Mouse (Mus musculus) cerebellum, adult (tissue): ENCODE measurements at regions not wholly inside any gene's neighbourhood (a gene's known extent, or its start where the extent isn't known, plus 50 kb on each side); places are given as distances from the start of the nearest gene placed in this dataset.

Experiments used
- ATAC-seq: cut with Nextera tagmentation; 2 replicates; pipeline ENCODE4 v1.9.2; 2017; ENCODE audit warnings: mild to moderate bottlenecking, moderate library complexity, mixed read lengths; ENCODE audit not compliant: insufficient number of reproducible peaks, low FRiP score, low TSS enrichment

- ATAC-seq: no peak
Measured at GRCm38 (mm10) chr13:112062024-112062423, 226.2 kb upstream of the Ankrd55 start.

- ATAC-seq: no peak
Measured at GRCm38 (mm10) chr13:112063409-112064111, 224.7 kb upstream of the Ankrd55 start.

DNA sequence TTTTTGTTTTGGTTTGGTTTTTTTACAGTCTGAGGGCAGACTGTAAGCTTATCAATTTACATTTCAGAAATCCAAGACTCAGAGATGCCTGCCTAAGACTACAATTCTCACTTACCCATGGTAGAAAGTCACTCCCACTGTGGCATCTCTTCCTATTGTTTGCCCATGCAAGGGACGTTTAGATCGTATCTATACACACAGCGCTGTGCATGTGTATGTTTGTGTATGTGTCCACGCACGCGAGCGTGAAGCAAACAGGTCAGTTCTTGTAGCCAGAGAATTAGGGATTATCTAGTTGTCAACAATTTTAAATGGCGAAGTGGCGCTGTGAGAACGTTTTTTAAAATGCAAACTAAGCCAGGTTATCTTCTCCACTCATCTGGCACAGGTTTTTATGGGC, 223.6 kb upstream of the Ankrd55 start:
- ATAC-seq: no peak

- no peak for ATAC-seq
Measured at GRCm38 (mm10) chr13:112067066-112067847, 221.0 kb upstream of the Ankrd55 start.

- no peak for ATAC-seq
Measured at GRCm38 (mm10) chr13:112070757-112071156, 217.5 kb upstream of the Ankrd55 start.

DNA sequence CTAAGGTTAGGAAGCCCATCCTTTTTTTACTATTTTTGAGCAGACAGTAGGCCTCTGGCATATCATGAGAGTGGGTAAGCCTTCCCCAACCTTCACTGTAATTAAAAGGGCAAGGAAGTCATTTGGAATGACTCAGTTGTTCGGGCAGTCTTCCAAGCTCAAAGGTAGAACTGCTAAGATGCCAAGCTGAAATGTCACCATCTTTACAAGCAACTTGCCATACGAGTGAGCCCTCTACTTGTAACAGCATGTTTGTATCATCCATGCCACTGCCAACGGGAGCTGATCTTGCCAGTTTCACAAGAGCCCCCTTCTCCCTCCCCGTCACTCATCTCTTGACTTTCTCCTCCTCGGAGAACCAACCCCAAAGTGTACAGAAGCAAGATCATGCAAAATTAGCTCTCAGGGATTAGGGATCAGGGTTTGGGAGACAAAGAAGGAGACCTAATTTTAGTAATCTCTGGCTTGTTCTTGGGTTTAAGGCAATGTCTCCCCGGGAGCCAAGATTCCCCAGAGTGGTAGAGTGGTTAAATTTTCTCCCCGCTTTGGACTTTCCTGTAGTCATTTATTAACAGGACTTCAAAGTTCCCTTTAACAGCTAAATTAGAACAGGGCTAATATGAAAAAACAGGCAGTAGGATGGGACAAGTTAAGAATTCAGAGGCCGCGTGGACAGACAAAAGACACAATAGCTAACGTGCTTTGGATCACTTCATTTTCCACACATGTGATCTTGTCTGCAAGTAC, 216.9 kb upstream of the Ankrd55 start:
- ATAC-seq: no peak

- no peak for ATAC-seq
Measured at GRCm38 (mm10) chr13:112071956-112072314, 216.3 kb upstream of the Ankrd55 start.

GRCm38 (mm10) chr13:112073519-112074406, 214.5 kb upstream of the Ankrd55 start:
- ATAC-seq: no peak

- no peak for ATAC-seq
Measured at GRCm38 (mm10) chr13:112075847-112076479, 212.3 kb upstream of the Ankrd55 start.

GRCm38 (mm10) chr13:112078088-112078487, 210.2 kb upstream of the Ankrd55 start:
- no peak for ATAC-seq

GRCm38 (mm10) chr13:112081935-112082334, 206.3 kb upstream of the Ankrd55 start:
- ATAC-seq: no peak

DNA sequence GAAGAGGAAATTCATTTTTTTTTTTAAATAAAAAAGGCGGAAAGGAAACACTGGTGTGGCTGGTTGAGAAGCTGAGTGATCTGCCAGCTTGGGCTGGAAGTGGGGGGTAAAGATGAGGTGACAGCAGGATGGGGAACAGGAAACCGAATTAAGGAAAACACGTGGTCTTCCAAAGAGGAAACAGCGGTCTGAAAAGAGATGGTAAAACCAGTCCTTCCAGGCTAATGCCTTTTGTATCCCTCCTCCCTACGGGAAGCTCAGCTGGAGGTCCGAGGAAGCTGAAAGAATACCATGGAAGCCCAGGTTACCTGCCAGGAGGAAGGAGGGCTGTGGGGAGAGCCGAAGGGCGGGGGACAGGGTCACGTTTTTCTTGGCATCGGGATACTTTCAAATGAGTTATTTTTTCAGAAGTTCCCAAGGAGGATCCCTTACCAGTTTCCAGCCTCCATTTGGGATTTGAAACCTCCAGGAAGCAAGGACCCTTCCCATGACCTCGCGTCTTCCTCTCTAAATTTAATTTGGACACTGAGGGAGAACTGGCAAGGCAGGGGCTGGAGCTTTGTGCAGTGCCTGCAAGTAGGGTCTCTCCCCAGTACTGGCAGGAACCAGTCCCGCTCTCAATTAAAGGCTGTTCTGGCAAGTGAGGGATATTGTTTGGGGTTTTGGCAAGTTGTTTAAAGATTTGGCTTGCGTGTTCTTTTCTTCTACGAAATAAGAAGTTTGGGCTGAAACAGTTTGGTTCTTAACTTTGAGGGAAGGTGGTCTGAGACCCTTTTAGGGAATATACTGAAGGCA, 203.6 kb upstream of the Ankrd55 start:
- ATAC-seq: no peak

DNA sequence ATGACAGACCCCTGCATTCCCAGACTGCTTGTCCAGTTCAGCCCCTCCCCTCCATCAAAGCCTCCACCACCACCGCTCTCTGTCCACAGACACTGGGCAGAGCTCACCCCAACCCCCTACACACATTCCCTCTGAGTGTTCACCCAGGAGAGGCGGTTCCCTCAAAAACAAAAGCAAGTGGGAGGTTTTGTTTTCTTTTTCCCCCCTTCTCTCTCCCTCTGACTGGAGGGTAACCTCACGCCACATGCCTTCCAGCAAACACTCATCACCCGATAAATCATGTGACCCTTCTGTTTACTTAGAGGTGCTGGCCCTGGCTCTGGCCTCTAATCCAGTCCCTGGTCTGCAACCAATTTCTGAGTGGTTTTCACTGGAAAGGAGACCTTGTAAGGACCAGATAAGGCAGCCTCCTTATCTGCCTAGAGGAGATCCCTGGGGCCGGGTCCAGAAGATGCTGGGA, 199.9 kb upstream of the Ankrd55 start:
- no peak for ATAC-seq

DNA sequence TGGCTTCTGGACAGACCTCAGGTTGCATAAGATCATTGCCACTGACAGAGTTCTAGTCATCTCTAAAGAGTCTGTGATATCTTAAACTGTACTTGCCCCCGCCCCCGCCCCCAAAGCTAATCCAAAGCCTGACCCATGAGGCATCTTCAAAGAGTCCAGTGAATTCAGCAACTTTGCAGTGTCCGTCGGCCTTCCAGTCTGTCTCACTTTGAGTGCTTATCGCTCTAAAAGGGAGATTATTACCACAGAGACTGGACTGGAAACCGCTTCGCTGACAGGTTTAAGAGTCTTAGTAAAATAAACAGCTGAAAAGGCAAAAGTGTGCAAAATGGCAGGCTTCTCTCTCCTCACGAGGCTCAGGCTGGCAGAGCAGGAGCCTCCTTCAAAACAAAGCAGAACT, 197.5 kb upstream of the Ankrd55 start:
- no peak for ATAC-seq

- ATAC-seq: no peak
Measured at GRCm38 (mm10) chr13:112095595-112096139, 192.6 kb upstream of the Ankrd55 start.

- ATAC-seq: no peak
Measured at GRCm38 (mm10) chr13:112099953-112100591, 188.2 kb upstream of the Ankrd55 start.

GRCm38 (mm10) chr13:112100592-112101420, 187.4 kb upstream of the Ankrd55 start:
- ATAC-seq: peak; percentile 75
